In the genomic region with DNA sequence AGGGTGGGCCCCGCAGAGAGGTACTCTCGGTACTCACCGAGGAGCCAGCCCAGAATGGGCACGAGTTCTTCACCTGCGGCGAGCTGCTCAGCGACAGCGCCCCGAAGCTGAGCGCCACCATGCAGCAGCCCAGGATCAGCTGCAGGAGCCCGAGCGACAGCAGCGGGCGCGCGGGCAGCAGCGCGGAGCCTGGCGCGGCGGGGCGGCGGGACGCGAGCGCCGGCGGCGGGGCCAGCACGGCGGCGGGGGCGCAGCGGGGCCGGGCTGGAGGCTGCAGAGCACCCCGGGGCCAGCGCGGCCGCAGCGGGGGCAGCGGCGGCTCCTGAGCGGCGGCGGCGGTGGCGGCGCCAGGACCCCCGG, we compare ENCODE assay signal across 8 mouse cellular contexts. TPM values are rescaled to one million over a fixed set of nuclear protein-coding genes. Genes with fewer than 3 reads are reported as not detected.
DNase-seq lines count a peak whose midpoint lies in the region; TF ChIP-seq lines count a peak whose summit lies in the region.

No protein-coding gene starts in this region.

- no peaks in the 10 kb centered on the region; the same call in 1 of the 2 replicates for H3K4me1 ChIP-seq in small intestine, adult 2 months (ENCODE audit: control insufficient read depth, insufficient read depth, insufficient read length, low read length)

- no peak for TF ChIP-seq CTCF in small intestine, adult 2 months (IDR thresholded peaks at IDR 0.05; ENCODE audit: extremely low read depth, insufficient read length, insufficient replicate concordance, low read depth, low read length)

- 3% methylated on average over 47 of the region's 49 CpGs for WGBS in small intestine, adult 2 months

- peak; percentile 42 to 61 for DNase-seq in left cerebral cortex, adult 18-20 months (ENCODE audit: low spot score in 2 of 2)
- no peak for DNase-seq in left cerebral cortex, adult 9 months (ENCODE audit: low spot score in 2 of 2)
- peak; percentile 17 to 39 for DNase-seq in cerebellum, postnatal 14 days
- DNase-seq in heart, adult 9 months (ENCODE audit: low spot score in 2 of 2), result peak; percentile 27
- peak; percentile 55 for DNase-seq in kidney, postnatal 10 days
- peak; percentile 33 for DNase-seq in lung, postnatal 10 days
- DNase-seq in ovary, postnatal 10 days (ENCODE audit: low spot score), result no peak

- no peak for TF ChIP-seq POLR2A in small intestine, adult 2 months (IDR thresholded peaks at IDR 0.05; ENCODE audit: low read depth, low read length)

- peak overlapping the region; percentile 92 for H3K4me3 ChIP-seq in small intestine, adult 2 months (ENCODE audit: low read depth, low read length)

- no peaks in the 10 kb centered on the region for H3K36me3 ChIP-seq in small intestine, adult 2 months (ENCODE audit: control insufficient read depth, insufficient read depth, low read length)

- H3K27ac ChIP-seq in small intestine, adult 2 months (ENCODE audit: insufficient read depth, low read depth, low read length), result no peak overlapping the region

- H3K27me3 ChIP-seq in small intestine, adult 2 months (ENCODE audit: control insufficient read depth, insufficient read depth, low read length), result no peaks in the 10 kb centered on the region

RNA-seq across cellular contexts. Expression of gene Fam189a2, which starts 0.3 kb away (rescaled TPM):
- total RNA-seq in left cerebral cortex, adult 18-20 months (2021), result 1 to 10 TPM; 9.1 to 9.6 TPM
- 6.3 and 6.4 TPM in 2 replicates for polyA plus RNA-seq in small intestine, adult 2 months (2012; rRNA removed)

Comparison
In these comparisons a context has a peak if more than half of its experiments do, and no peak if none do; other contexts are left out.
1. DNase-seq: peak in left cerebral cortex, adult 18-20 months (2 of 2), cerebellum, postnatal 14 days (2 of 2), heart, adult 9 months (2 of 2), kidney, postnatal 10 days (single experiment) and lung, postnatal 10 days (single experiment); none in left cerebral cortex, adult 9 months (0 of 2) and ovary, postnatal 10 days (single experiment).